Mouse (Mus musculus): ENCODE measurements around the gene Atp2a2. TPM values are rescaled to one million over a fixed set of nuclear protein-coding genes. Genes with fewer than 3 reads are reported as not detected.

Atp2a2 gene
- polyA plus RNA-seq, 1 experiment from 2014 or later = 36.7 TPM

DNA sequence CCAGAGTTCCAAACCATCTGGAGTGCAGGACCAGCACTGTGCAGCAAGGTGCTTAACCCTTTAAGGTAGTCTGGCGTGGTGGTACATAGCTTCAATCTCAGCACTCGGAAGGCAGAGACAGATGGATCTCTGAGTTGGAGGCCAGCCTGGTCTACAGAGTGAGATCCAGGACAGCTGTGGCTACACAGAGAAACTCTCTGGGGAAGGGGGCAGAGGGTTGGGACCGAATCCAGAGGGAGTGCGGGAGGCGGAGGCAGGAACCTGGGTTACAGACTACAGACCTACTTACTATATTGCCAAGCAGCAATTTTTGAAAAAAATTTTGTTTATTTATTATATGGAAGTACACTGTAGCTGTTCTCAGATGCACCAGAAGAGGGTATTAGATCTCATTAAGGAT, 87.7 kb downstream of the Atp2a2 start:
- H3K4me3 ChIP-seq (ENCODE audit: low read depth, low read length) = no peak overlapping the region
- no peak overlapping the region for H3K9ac ChIP-seq (ENCODE audit: low read length)
- WGBS = 90% methylated on average over 5 of the region's 5 CpGs
- H3K27me3 ChIP-seq (ENCODE audit: control insufficient read depth, insufficient read depth, low read length) = no peaks in the 10 kb centered on the region
- H3K27ac ChIP-seq (replicated peaks; ENCODE audit: low read depth, low read length) = no peak overlapping the region
- H3K4me2 ChIP-seq (ENCODE audit: low read depth, severe bottlenecking) = no peak overlapping the region
- no peaks in the 10 kb centered on the region; the same call in 1 of the 2 replicates for H3K9me3 ChIP-seq (ENCODE audit: control insufficient read depth, low read length)
- ATAC-seq (ENCODE audit: insufficient number of reproducible peaks, low FRiP score, low TSS enrichment, low read depth) (no peak), DNase-seq (ENCODE audit: low spot score) (no peak)
- no peaks in the 10 kb centered on the region for H3K4me1 ChIP-seq (ENCODE audit: control insufficient read depth, insufficient read depth, low read length)
- H3K36me3 ChIP-seq (ENCODE audit: control insufficient read depth, insufficient read depth, low read length) = no peaks in the 10 kb centered on the region; the same call in 1 of the 2 replicates

GRCm38 (mm10) chr5:122412826-122413225, 89.2 kb downstream of the Atp2a2 start:
- H3K9ac ChIP-seq (ENCODE audit: low read length) = no peak overlapping the region

DNA sequence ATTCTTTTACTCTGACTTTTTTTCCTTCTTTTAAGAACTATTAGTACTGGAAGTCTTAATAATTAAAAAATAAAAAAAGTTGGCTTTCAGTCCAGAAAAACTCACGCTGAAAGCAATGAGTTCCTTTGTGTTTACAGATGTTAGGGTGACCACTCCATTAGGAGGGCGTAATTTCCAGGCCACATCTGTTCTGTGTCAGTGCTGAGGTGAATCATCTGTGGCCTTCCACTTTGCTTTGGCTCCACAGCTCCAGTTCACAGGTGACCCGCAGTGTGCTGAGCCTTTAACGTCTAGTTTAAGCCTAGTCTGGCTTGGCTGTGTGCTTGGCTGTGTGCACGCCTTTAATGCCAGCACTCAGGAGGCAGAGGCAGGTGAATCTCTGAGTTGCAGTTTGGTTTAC, 90.1 kb downstream of the Atp2a2 start:
- ATAC-seq (ENCODE audit: insufficient number of reproducible peaks, low FRiP score, low TSS enrichment, low read depth) (no peak), DNase-seq (ENCODE audit: low spot score) (no peak)
- Histone ChIP-seq H3K27me3 (ENCODE audit: control insufficient read depth, insufficient read depth, low read length) (no peaks in the 10 kb centered on the region), H3K4me2 (ENCODE audit: low read depth, severe bottlenecking) (no peak overlapping the region), H3K9me3 (ENCODE audit: control insufficient read depth, low read length) (no peaks in the 10 kb centered on the region; the same call in 1 of the 2 replicates), H3K36me3 (ENCODE audit: control insufficient read depth, insufficient read depth, low read length) (peaks cover 2% of the 10 kb centered on the region; the same call in 1 of the 2 replicates), H3K4me1 (ENCODE audit: control insufficient read depth, insufficient read depth, low read length) (no peaks in the 10 kb centered on the region), H3K9ac (ENCODE audit: low read length) (no peak overlapping the region), H3K4me3 (ENCODE audit: low read depth, low read length) (no peak overlapping the region), H3K27ac (replicated peaks; ENCODE audit: low read depth, low read length) (no peak overlapping the region)
- WGBS = 71% methylated on average over 5 of the region's 5 CpGs

More at GRCm38 (mm10) chr5:122412826-122413225, 89.2 kb downstream of the Atp2a2 start:
- Histone ChIP-seq H3K4me1 (ENCODE audit: control insufficient read depth, insufficient read depth, low read length) (no peaks in the 10 kb centered on the region), H3K9me3 (ENCODE audit: control insufficient read depth, low read length) (no peaks in the 10 kb centered on the region; the same call in 1 of the 2 replicates), H3K27ac (replicated peaks; ENCODE audit: low read depth, low read length) (no peak overlapping the region), H3K36me3 (ENCODE audit: control insufficient read depth, insufficient read depth, low read length) (no peaks in the 10 kb centered on the region; the same call in 1 of the 2 replicates), H3K4me2 (ENCODE audit: low read depth, severe bottlenecking) (no peak overlapping the region), H3K4me3 (ENCODE audit: low read depth, low read length) (no peak overlapping the region), H3K27me3 (ENCODE audit: control insufficient read depth, insufficient read depth, low read length) (no peaks in the 10 kb centered on the region)
- no peak for DNase-seq (ENCODE audit: low spot score)
- ATAC-seq (ENCODE audit: insufficient number of reproducible peaks, low FRiP score, low TSS enrichment, low read depth) = no peak
- WGBS = 60% methylated on average over 6 of the region's 6 CpGs

GRCm38 (mm10) chr5:122409692-122410645, 92.1 kb downstream of the Atp2a2 start:
- WGBS = 86% methylated on average over 19 of the region's 19 CpGs
- H3K4me3 ChIP-seq (ENCODE audit: low read depth, low read length) = no peak overlapping the region
- H3K27ac ChIP-seq (replicated peaks; ENCODE audit: low read depth, low read length) = no peak overlapping the region
- H3K4me1 ChIP-seq (ENCODE audit: control insufficient read depth, insufficient read depth, low read length) = no peaks in the 10 kb centered on the region
- no peak overlapping the region for H3K4me2 ChIP-seq (ENCODE audit: low read depth, severe bottlenecking)
- H3K36me3 ChIP-seq (ENCODE audit: control insufficient read depth, insufficient read depth, low read length) = peaks cover 17% of the 10 kb centered on the region
- ATAC-seq (ENCODE audit: insufficient number of reproducible peaks, low FRiP score, low TSS enrichment, low read depth) (no peak), DNase-seq (ENCODE audit: low spot score) (no peak)
- H3K27me3 ChIP-seq (ENCODE audit: control insufficient read depth, insufficient read depth, low read length) = no peaks in the 10 kb centered on the region
- H3K9me3 ChIP-seq (ENCODE audit: control insufficient read depth, low read length) = no peaks in the 10 kb centered on the region; the same call in 1 of the 2 replicates
- H3K9ac ChIP-seq (ENCODE audit: low read length) = no peak overlapping the region

GRCm38 (mm10) chr5:122405537-122405936, 96.5 kb downstream of the Atp2a2 start:
- Histone ChIP-seq H3K36me3 (ENCODE audit: control insufficient read depth, insufficient read depth, low read length) (peaks cover 26% of the 10 kb centered on the region), H3K4me3 (ENCODE audit: low read depth, low read length) (no peak overlapping the region), H3K4me1 (ENCODE audit: control insufficient read depth, insufficient read depth, low read length) (no peaks in the 10 kb centered on the region), H3K27ac (replicated peaks; ENCODE audit: low read depth, low read length) (no peak overlapping the region), H3K9ac (ENCODE audit: low read length) (no peak overlapping the region), H3K4me2 (ENCODE audit: low read depth, severe bottlenecking) (no peak overlapping the region), H3K9me3 (ENCODE audit: control insufficient read depth, low read length) (no peaks in the 10 kb centered on the region; the same call in 1 of the 2 replicates), H3K27me3 (ENCODE audit: control insufficient read depth, insufficient read depth, low read length) (no peaks in the 10 kb centered on the region)
- ATAC-seq (ENCODE audit: insufficient number of reproducible peaks, low FRiP score, low TSS enrichment, low read depth) (no peak), DNase-seq (ENCODE audit: low spot score) (no peak)
- WGBS = 98% methylated on average over 10 of the region's 10 CpGs

Other genes with a start within 250 kb of the Atp2a2 start
- gene Tctn1, start 237.8 kb downstream of the Atp2a2 start, polyA plus RNA-seq (2014; fragmentation: Nextera tagmentation; extraction: Ambion mirVana) = 3.6 and 4.0 TPM in 2 replicates
- 8.5 and 9.2 TPM in 2 replicates for gene Pptc7, start 217.9 kb downstream of the Atp2a2 start, polyA plus RNA-seq (2014; fragmentation: Nextera tagmentation; extraction: Ambion mirVana)
- gene Rad9b, start 148.0 kb downstream of the Atp2a2 start, polyA plus RNA-seq (2014; fragmentation: Nextera tagmentation; extraction: Ambion mirVana) = 10.8 and 11.6 TPM in 2 replicates
- gene Vps29, start 147.9 kb downstream of the Atp2a2 start, polyA plus RNA-seq (2014; fragmentation: Nextera tagmentation; extraction: Ambion mirVana) = 169 and 180 TPM in 2 replicates
- gene Gpn3, start 130.3 kb downstream of the Atp2a2 start, polyA plus RNA-seq (2014; fragmentation: Nextera tagmentation; extraction: Ambion mirVana) = 86.2 and 89.3 TPM in 2 replicates
- 99.6 and 107 TPM in 2 replicates for gene Fam216a, start 129.9 kb downstream of the Atp2a2 start, polyA plus RNA-seq (2014; fragmentation: Nextera tagmentation; extraction: Ambion mirVana)
- gene Arpc3, start 110.3 kb downstream of the Atp2a2 start, polyA plus RNA-seq (2014; fragmentation: Nextera tagmentation; extraction: Ambion mirVana) = 45.4 and 52.0 TPM in 2 replicates
- 33.9 and 39.2 TPM in 2 replicates for gene Anapc7, start 80.5 kb downstream of the Atp2a2 start, polyA plus RNA-seq (2014; fragmentation: Nextera tagmentation; extraction: Ambion mirVana)
- gene Ift81, start 112.3 kb upstream of the Atp2a2 start, polyA plus RNA-seq (2014; fragmentation: Nextera tagmentation; extraction: Ambion mirVana) = 39.6 and 41.6 TPM in 2 replicates
- 0.32 and 0.45 TPM in 2 replicates for gene P2rx7, start 141.7 kb upstream of the Atp2a2 start, polyA plus RNA-seq (2014; fragmentation: Nextera tagmentation; extraction: Ambion mirVana)
- 4.9 and 6.6 TPM in 2 replicates for gene P2rx4, start 205.3 kb upstream of the Atp2a2 start, polyA plus RNA-seq (2014; fragmentation: Nextera tagmentation; extraction: Ambion mirVana)

All from limb, embryonic 11.5 days (tissue).